Mouse (Mus musculus): Measurements from ENCODE around the gene Inka2. TPM values are rescaled to one million over a fixed set of nuclear protein-coding genes. Genes with fewer than 3 reads are reported as not detected.

The Inka2 gene
- polyA plus RNA-seq, 1 experiment from 2014 or later = 0.74 TPM

DNA sequence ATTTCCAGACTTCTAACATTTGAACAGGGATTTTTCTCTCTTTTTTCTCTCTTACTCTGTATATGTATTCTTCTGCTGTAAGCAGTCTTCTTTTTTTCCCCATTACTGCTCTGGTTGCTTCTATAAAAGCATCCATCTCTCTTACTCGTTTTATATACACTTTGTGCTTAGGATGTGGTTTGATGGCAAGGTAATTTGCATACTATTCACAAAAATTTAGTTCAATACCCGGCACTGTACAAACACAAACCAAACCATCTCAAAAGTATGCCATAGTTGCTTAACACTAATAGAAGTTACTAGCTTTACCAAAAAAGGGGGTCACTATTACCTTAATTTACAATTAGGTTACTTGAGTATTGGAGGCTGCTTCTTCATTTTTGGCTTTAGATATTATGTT is 52.1 kb downstream of the Inka2 start:
- H3K27ac ChIP-seq (ENCODE audit: low read depth, low read length) = no peak overlapping the region
- no peak overlapping the region for H3K4me3 ChIP-seq (ENCODE audit: low read depth, low read length)
- H3K36me3 ChIP-seq (ENCODE audit: control insufficient read depth, insufficient read depth, low read length) = no peaks in the 10 kb centered on the region
- 60% methylated on average over 2 of the region's 2 CpGs for WGBS
- no peak overlapping the region for H3K4me2 ChIP-seq (ENCODE audit: low read length)
- no peaks in the 10 kb centered on the region for H3K4me1 ChIP-seq (ENCODE audit: control insufficient read depth, insufficient read depth, low read length)
- DNase-seq (ENCODE audit: low spot score) = no peak
- ATAC-seq = no peak
- no peak overlapping the region for H3K9ac ChIP-seq (ENCODE audit: low read length)
- H3K27me3 ChIP-seq (replicated peaks; ENCODE audit: control insufficient read depth, insufficient read depth, low read length) = no peaks in the 10 kb centered on the region
- H3K9me3 ChIP-seq (replicated peaks; ENCODE audit: control insufficient read depth, low read length) = no peaks in the 10 kb centered on the region

DNA sequence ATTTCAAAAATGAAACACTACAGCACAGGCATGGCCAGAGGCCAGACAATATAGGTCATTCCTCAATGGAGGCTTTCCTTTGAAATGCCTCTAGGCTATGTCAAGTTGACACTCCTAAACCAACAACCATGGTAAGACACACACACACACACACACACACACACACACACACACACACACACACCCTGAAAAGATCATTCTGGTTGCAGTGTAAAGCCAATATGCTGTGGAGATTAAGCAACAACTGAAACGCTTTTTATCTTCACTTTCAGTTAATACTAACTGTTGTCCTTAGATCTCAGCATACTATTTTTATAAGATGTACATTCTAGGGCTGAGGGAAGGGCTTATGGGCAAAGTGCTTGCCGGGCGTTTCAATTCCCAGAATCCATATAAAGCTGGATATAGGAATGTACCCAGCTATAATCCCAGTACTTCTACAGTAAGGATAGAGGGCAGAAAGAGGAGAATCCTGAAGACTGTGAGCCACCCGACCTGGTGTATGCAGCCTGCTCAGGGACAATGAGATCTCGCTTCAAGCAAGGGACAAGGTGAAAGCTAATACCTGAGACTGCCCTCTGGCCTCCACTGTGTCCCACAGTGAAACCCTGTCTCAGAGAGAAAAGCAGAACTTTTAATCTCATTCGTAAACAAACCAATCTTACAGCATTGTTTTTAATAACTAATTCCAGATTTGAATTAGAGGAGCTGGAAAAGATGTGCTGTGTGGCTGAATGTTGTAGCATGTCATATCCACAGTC is 53.1 kb downstream of the Inka2 start:
- Histone ChIP-seq H3K36me3 (ENCODE audit: control insufficient read depth, insufficient read depth, low read length) (no peaks in the 10 kb centered on the region), H3K27me3 (replicated peaks; ENCODE audit: control insufficient read depth, insufficient read depth, low read length) (no peaks in the 10 kb centered on the region), H3K27ac (ENCODE audit: low read depth, low read length) (no peak overlapping the region), H3K4me1 (ENCODE audit: control insufficient read depth, insufficient read depth, low read length) (no peaks in the 10 kb centered on the region), H3K4me3 (ENCODE audit: low read depth, low read length) (no peak overlapping the region), H3K4me2 (ENCODE audit: low read length) (no peak overlapping the region), H3K9ac (ENCODE audit: low read length) (no peak overlapping the region), H3K9me3 (replicated peaks; ENCODE audit: control insufficient read depth, low read length) (no peaks in the 10 kb centered on the region)
- ATAC-seq (no peak), DNase-seq (ENCODE audit: low spot score) (no peak)
- 81% methylated on average over 6 of the region's 6 CpGs for WGBS

DNA sequence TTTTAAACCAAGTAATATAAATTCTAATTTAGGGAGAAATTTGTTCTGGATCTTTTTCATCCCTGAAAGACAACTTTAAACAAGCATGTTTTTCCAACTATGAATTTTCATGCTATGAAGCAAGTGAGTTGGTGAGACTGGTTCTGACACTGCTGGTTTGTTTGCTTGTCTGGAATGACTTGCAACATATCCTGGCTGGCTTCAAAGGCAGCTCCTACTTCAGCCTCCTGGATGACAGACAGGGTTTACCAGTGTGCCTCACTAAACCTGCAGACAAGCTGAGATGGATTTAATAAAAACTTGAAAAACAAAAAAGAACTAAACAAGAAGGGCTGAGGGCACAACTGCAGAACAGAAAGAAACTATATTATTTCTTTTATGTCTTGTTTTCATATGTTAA is 53.7 kb downstream of the Inka2 start:
- Histone ChIP-seq H3K4me1 (ENCODE audit: control insufficient read depth, insufficient read depth, low read length) (no peaks in the 10 kb centered on the region), H3K9ac (ENCODE audit: low read length) (no peak overlapping the region), H3K4me2 (ENCODE audit: low read length) (no peak overlapping the region), H3K9me3 (replicated peaks; ENCODE audit: control insufficient read depth, low read length) (no peaks in the 10 kb centered on the region), H3K27me3 (replicated peaks; ENCODE audit: control insufficient read depth, insufficient read depth, low read length) (no peaks in the 10 kb centered on the region), H3K27ac (ENCODE audit: low read depth, low read length) (no peak overlapping the region), H3K36me3 (ENCODE audit: control insufficient read depth, insufficient read depth, low read length) (no peaks in the 10 kb centered on the region), H3K4me3 (ENCODE audit: low read depth, low read length) (no peak overlapping the region)
- DNase-seq (ENCODE audit: low spot score) (no peak), ATAC-seq (no peak)

DNA sequence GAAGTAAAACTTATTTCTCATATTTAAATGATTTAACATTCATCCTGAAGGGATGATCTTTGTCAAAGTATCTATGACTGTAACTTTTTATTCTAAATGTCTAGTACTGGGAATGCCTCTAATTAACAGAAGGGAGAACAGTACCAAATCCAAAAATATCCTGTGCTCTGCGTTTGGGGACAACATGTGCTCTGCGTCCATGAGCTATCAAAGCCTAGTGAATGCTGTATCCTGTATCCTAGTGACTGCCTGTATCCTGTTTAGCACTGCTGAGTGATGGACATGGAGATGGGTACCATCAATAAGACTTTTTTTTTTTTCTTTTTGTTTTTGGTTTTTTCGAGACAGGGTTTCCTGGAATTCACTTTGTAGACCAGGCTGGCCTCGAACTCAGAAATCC is 54.3 kb downstream of the Inka2 start:
- no peaks in the 10 kb centered on the region for H3K36me3 ChIP-seq (ENCODE audit: control insufficient read depth, insufficient read depth, low read length)
- no peak overlapping the region for H3K9ac ChIP-seq (ENCODE audit: low read length)
- H3K4me3 ChIP-seq (ENCODE audit: low read depth, low read length) = no peak overlapping the region
- H3K4me1 ChIP-seq (ENCODE audit: control insufficient read depth, insufficient read depth, low read length) = no peaks in the 10 kb centered on the region
- H3K27ac ChIP-seq (ENCODE audit: low read depth, low read length) = no peak overlapping the region
- WGBS = 89% methylated on average over 4 of the region's 4 CpGs
- H3K9me3 ChIP-seq (replicated peaks; ENCODE audit: control insufficient read depth, low read length) = no peaks in the 10 kb centered on the region
- ATAC-seq (no peak), DNase-seq (ENCODE audit: low spot score) (no peak)
- H3K4me2 ChIP-seq (ENCODE audit: low read length) = no peak overlapping the region
- H3K27me3 ChIP-seq (replicated peaks; ENCODE audit: control insufficient read depth, insufficient read depth, low read length) = no peaks in the 10 kb centered on the region

DNA sequence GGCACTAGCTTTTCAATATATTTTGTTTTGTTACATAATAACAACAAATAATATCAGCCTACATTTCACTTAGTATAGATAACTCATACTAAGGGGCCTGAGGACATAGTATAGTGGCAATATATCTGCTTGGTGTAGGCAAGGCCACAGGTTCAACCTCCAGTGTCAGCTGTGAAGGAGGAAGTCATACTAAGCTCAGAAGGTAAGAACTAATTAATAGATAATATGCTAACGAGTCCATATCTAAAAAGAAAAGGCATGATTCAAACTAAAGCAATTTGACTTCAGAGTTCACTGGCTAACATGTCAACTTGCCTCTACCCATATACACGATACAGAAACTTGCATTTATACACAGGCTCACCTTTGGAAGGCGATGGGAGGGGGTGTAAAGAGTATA is 55.7 kb downstream of the Inka2 start:
- Histone ChIP-seq H3K27ac (ENCODE audit: low read depth, low read length) (no peak overlapping the region), H3K4me3 (ENCODE audit: low read depth, low read length) (no peak overlapping the region), H3K4me1 (ENCODE audit: control insufficient read depth, insufficient read depth, low read length) (no peaks in the 10 kb centered on the region), H3K4me2 (ENCODE audit: low read length) (no peak overlapping the region), H3K9me3 (replicated peaks; ENCODE audit: control insufficient read depth, low read length) (no peaks in the 10 kb centered on the region), H3K9ac (ENCODE audit: low read length) (no peak overlapping the region), H3K36me3 (ENCODE audit: control insufficient read depth, insufficient read depth, low read length) (no peaks in the 10 kb centered on the region), H3K27me3 (replicated peaks; ENCODE audit: control insufficient read depth, insufficient read depth, low read length) (no peaks in the 10 kb centered on the region)
- DNase-seq (ENCODE audit: low spot score) = no peak
- ATAC-seq = no peak
- 89% methylated on average over 3 of the region's 3 CpGs for WGBS

DNA sequence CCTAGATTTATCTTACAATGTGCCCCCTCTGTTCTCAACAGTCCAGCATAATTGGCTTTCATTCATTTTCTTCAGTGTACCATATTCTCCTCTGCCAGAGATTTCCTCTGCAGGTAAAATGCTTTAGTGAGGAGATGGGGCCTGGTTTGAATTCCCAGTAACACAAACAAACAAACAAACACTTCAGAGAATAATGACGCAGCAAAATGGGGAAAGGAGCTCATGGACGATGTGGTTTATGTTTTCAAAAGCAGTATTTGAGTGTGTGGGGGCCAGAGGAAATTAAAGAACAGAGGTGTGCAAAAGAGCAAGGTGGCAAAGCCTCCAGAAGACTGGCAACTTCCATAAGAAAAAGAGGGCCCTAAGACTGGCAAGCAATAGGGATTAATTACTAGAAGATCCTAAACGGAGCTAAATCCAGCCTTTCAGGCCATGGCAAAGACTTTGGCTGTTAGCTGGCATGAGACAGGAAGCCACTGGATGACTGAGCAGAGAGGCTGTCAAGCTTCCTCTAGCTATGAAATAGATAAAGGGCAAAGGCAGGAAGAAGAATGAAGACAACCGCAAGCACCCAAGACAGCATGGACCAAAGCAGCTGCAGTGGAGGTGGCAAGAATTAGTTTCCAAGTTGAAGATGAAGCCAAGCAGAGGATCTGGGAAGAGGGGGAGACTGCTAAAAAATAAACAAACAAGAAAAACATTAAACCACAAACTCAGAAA is 58.9 kb downstream of the Inka2 start:
- H3K36me3 ChIP-seq (ENCODE audit: control insufficient read depth, insufficient read depth, low read length) = no peaks in the 10 kb centered on the region
- no peak overlapping the region for H3K4me2 ChIP-seq (ENCODE audit: low read length)
- WGBS = 68% methylated on average over 4 of the region's 4 CpGs
- H3K4me1 ChIP-seq (ENCODE audit: control insufficient read depth, insufficient read depth, low read length) = no peaks in the 10 kb centered on the region
- H3K9ac ChIP-seq (ENCODE audit: low read length) = no peak overlapping the region
- no peaks in the 10 kb centered on the region for H3K27me3 ChIP-seq (replicated peaks; ENCODE audit: control insufficient read depth, insufficient read depth, low read length)
- ATAC-seq = no peak
- no peak overlapping the region for H3K4me3 ChIP-seq (ENCODE audit: low read depth, low read length)
- H3K9me3 ChIP-seq (replicated peaks; ENCODE audit: control insufficient read depth, low read length) = no peaks in the 10 kb centered on the region
- no peak for DNase-seq (ENCODE audit: low spot score)
- no peak overlapping the region for H3K27ac ChIP-seq (ENCODE audit: low read depth, low read length)

DNA sequence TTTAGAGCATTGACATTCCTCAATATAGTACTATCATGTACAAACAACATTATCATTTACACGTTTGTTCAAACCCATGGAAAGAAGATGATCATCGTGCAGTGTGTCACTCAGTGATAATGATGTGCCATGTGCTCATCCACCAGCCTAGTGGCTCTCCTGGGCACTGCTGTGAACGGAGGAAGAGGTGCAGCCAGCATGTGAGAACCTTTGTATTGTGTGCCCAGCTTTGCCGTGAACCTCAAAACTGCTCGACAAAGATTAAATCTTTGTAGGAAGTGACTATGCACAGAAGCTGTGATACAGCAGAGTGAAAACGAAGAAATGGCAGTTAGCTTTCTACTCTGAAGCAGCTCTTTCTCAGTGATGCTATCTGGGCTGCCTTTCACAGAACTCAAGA is 64.1 kb downstream of the Inka2 start:
- 85% methylated on average over 6 of the region's 6 CpGs for WGBS
- H3K4me3 ChIP-seq (ENCODE audit: low read depth, low read length) = no peak overlapping the region
- H3K9me3 ChIP-seq (replicated peaks; ENCODE audit: control insufficient read depth, low read length) = no peaks in the 10 kb centered on the region
- H3K4me1 ChIP-seq (ENCODE audit: control insufficient read depth, insufficient read depth, low read length) = no peaks in the 10 kb centered on the region
- H3K36me3 ChIP-seq (ENCODE audit: control insufficient read depth, insufficient read depth, low read length) = no peaks in the 10 kb centered on the region
- H3K9ac ChIP-seq (ENCODE audit: low read length) = no peak overlapping the region
- no peak overlapping the region for H3K27ac ChIP-seq (ENCODE audit: low read depth, low read length)
- H3K27me3 ChIP-seq (replicated peaks; ENCODE audit: control insufficient read depth, insufficient read depth, low read length) = no peaks in the 10 kb centered on the region
- no peak overlapping the region for H3K4me2 ChIP-seq (ENCODE audit: low read length)
- ATAC-seq = no peak
- DNase-seq (ENCODE audit: low spot score) = no peak

DNA sequence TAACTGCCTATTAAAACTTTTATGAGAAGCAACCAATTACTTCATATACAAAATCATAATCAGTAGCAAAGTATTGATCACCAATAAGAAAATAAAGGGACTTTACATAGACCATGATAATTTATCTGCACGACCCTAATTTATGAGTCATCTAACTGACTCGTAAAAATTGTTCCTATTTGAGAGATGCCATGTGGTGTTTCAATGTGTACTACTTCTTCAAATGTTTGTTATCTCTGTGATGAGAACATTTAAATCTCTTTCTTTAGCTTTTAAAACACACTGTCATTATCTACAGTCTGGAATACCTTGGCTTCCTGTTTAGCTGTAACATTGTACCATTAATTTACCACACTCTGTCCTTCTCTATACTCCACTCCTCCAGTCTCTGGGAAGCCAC is 65.0 kb downstream of the Inka2 start:
- Histone ChIP-seq H3K36me3 (ENCODE audit: control insufficient read depth, insufficient read depth, low read length) (no peaks in the 10 kb centered on the region), H3K4me2 (ENCODE audit: low read length) (no peak overlapping the region), H3K9ac (ENCODE audit: low read length) (no peak overlapping the region), H3K9me3 (replicated peaks; ENCODE audit: control insufficient read depth, low read length) (no peaks in the 10 kb centered on the region), H3K27me3 (replicated peaks; ENCODE audit: control insufficient read depth, insufficient read depth, low read length) (no peaks in the 10 kb centered on the region), H3K4me3 (ENCODE audit: low read depth, low read length) (no peak overlapping the region), H3K27ac (ENCODE audit: low read depth, low read length) (no peak overlapping the region), H3K4me1 (ENCODE audit: control insufficient read depth, insufficient read depth, low read length) (no peaks in the 10 kb centered on the region)
- DNase-seq (ENCODE audit: low spot score) = no peak
- WGBS = 93% methylated on average over 2 of the region's 2 CpGs
- no peak for ATAC-seq
